Mouse (Mus musculus) liver, adult 2 months (tissue): ENCODE measurements around the gene Impg1.

ENCODE experiments used
- CTCF ChIP-seq: fragments of 200-500 bp; IDR thresholded peaks from 2 replicates; pipeline ENCODE4 v1.5.1; 2011; ENCODE audit warnings: low read depth, low read length, control low read depth
- POLR2A ChIP-seq: fragments of 200-500 bp; IDR thresholded peaks from 2 replicates; pipeline ENCODE4 v1.6.1; 2011; ENCODE audit warnings: low read length, control low read depth; ENCODE audit not compliant: insufficient read depth; ENCODE audit errors: extremely low read depth

DNA sequence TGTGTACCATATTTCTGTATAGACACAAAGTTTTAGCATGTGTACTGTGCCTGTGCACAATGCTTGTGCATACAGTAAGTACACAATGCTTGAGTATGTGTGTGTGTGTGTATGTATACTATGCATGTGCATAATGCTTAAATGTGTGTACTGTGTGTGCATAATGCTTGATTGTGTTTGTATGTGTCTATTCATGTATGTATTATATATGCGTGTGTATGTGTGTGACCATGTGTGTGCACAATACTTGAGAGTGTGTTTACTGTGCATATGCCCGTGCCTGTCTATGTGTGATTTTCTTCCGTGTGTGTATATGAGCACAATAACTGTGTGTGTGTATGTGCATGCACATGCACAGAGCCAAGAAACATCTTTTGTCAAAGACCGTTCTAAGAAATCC is 158.9 kb downstream of the Impg1 start:
- TF ChIP-seq CTCF (no peak), POLR2A (no peak)
